Comparison of ENCODE assay signal across 23 mouse cellular contexts in the genomic region with DNA sequence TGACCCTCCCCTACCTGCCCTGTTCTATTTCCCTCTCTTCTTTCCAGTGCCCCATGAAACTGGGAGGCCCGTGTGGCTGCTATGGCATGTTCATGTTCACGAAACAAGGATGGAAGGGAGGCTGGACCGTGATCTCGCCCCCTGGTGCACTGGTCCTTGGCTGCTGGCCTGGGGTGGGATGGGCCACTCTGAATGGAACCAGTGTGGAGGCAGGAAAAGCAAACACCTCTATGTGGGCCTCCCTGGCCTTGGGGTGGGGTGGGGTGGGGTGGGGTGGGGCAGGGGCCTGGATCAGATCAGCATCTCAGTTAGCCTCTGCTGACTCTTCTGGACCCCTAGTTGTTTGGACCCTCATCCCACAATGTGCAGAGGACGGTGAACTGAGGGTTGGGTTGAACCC. TPM values are rescaled to one million over a fixed set of nuclear protein-coding genes. Genes with fewer than 3 reads are reported as not detected.
DNase-seq lines count a peak whose midpoint lies in the region; ATAC-seq and TF ChIP-seq lines count a peak whose summit lies in the region.
"Had no signal": no experiment of that assay in that cellular context is flagged by ENCODE, and none has a peak within 500 bp of the region (broad histone marks: within the 10 kb centered on the region; RNA-seq: fewer than 3 reads in every experiment).

No protein-coding gene starts in this region.

- no peak for TF ChIP-seq POLR2A in cortical plate, adult 2 months (IDR thresholded peaks at IDR 0.05; ENCODE audit: extremely low read depth, insufficient read depth, low read length)

- H3K9me3 ChIP-seq in hindbrain, embryonic 10.5 days = no peaks in the 10 kb centered on the region
- no peaks in the 10 kb centered on the region for H3K9me3 ChIP-seq in hindbrain, postnatal 0 days (ENCODE audit: low read length)
- H3K9me3 ChIP-seq in midbrain, embryonic 10.5 days (replicated peaks) = no peaks in the 10 kb centered on the region
- no peaks in the 10 kb centered on the region for H3K9me3 ChIP-seq in midbrain, postnatal 0 days (ENCODE audit: low read length)
- no peaks in the 10 kb centered on the region for H3K9me3 ChIP-seq in midbrain, embryonic 13.5 days
- no peaks in the 10 kb centered on the region for H3K9me3 ChIP-seq in kidney, embryonic 16.5 days (ENCODE audit: low read length)
- H3K9me3 ChIP-seq: forebrain, embryonic 13.5 days; heart, embryonic 10.5 days had no signal

- no peak for DNase-seq in hindbrain, embryonic 10.5 days (ENCODE audit: low spot score)
- DNase-seq in hindbrain, postnatal 0 days (ENCODE audit: low spot score) = no peak
- DNase-seq in midbrain, embryonic 10.5 days (ENCODE audit: low spot score) = no peak
- no peak for DNase-seq in midbrain, postnatal 0 days (ENCODE audit: low spot score)
- no peak for DNase-seq in left cerebral cortex, adult 9 months (ENCODE audit: low spot score in 2 of 2)
- DNase-seq: adrenal gland, postnatal 14 days; cerebellum, adult 11 months; cerebellum, adult 9-11 months; heart, postnatal 4 days; kidney, adult 18-20 months; liver, postnatal 0 days; retina, postnatal 1 day had no signal

- peak overlapping the region; percentile 100 for H3K27ac ChIP-seq in hindbrain, embryonic 10.5 days
- H3K27ac ChIP-seq in hindbrain, postnatal 0 days = no peak overlapping the region
- peak overlapping the region; percentile 100 for H3K27ac ChIP-seq in midbrain, embryonic 10.5 days (replicated peaks)
- H3K27ac ChIP-seq in midbrain, postnatal 0 days (ENCODE audit: low read depth, low read length) = no peak overlapping the region
- 0 out of 2 replicates have a peak overlapping the region, but pooled peaks have one; percentile 51 for H3K27ac ChIP-seq in cortical plate, adult 2 months (ENCODE audit: insufficient read depth, low read length)
- peak overlapping the region; percentile 66 for H3K27ac ChIP-seq in midbrain, embryonic 13.5 days
- H3K27ac ChIP-seq in kidney, embryonic 16.5 days (ENCODE audit: low read length) = no peak overlapping the region
- H3K27ac ChIP-seq: forebrain, embryonic 13.5 days; heart, embryonic 10.5 days; kidney, postnatal 0 days; macrophage had no signal

- H3K4me3 ChIP-seq in hindbrain, embryonic 10.5 days = peak overlapping the region; percentile 31
- no peak overlapping the region for H3K4me3 ChIP-seq in hindbrain, postnatal 0 days (ENCODE audit: low read length)
- peak overlapping the region; percentile 17 for H3K4me3 ChIP-seq in midbrain, embryonic 10.5 days
- no peak overlapping the region for H3K4me3 ChIP-seq in midbrain, postnatal 0 days (ENCODE audit: low read depth, low read length)
- H3K4me3 ChIP-seq in cortical plate, adult 2 months (ENCODE audit: insufficient read depth, low read length) = no peak overlapping the region
- H3K4me3 ChIP-seq in midbrain, embryonic 13.5 days (replicated peaks) = no peak overlapping the region
- no peak overlapping the region for H3K4me3 ChIP-seq in kidney, embryonic 16.5 days (ENCODE audit: low read length)
- H3K4me3 ChIP-seq: erythroblast, embryonic 14.5 days; forebrain, embryonic 13.5 days; heart, embryonic 10.5 days had no signal

- H3K4me2 ChIP-seq in hindbrain, postnatal 0 days (ENCODE audit: low read depth, low read length) = no peak overlapping the region
- no peak overlapping the region for H3K4me2 ChIP-seq in midbrain, postnatal 0 days (ENCODE audit: low read depth, low read length, poor library complexity, severe bottlenecking)
- H3K4me2 ChIP-seq in midbrain, embryonic 13.5 days (replicated peaks) = no peak overlapping the region
- H3K4me2 ChIP-seq in kidney, embryonic 16.5 days (replicated peaks; ENCODE audit: low read depth, low read length) = no peak overlapping the region
- H3K4me2 ChIP-seq: forebrain, embryonic 13.5 days had no signal

- no peak for ATAC-seq in hindbrain, postnatal 0 days
- no peak for ATAC-seq in midbrain, postnatal 0 days (ENCODE audit: low FRiP score)
- no peak for ATAC-seq in midbrain, embryonic 13.5 days
- ATAC-seq in kidney, embryonic 16.5 days (ENCODE audit: low FRiP score, low TSS enrichment) = no peak
- ATAC-seq: CD4-positive, CD25-positive, alpha-beta regulatory T cell, adult 4 months; forebrain, embryonic 13.5 days; inflammation-experienced regulatory T-cells, adult 6 months; liver, postnatal 0 days; lung, postnatal 0 days had no signal

- 40% methylated on average over 5 of the region's 5 CpGs for WGBS in hindbrain, embryonic 10.5 days
- WGBS in hindbrain, postnatal 0 days = 25% methylated on average over 5 of the region's 5 CpGs
- 41% methylated on average over 5 of the region's 5 CpGs for WGBS in midbrain, embryonic 10.5 days
- 47% methylated on average over 5 of the region's 5 CpGs for WGBS in midbrain, postnatal 0 days
- WGBS in midbrain, embryonic 13.5 days = 44% methylated on average over 5 of the region's 5 CpGs
- WGBS in kidney, embryonic 16.5 days = 70% methylated on average over 5 of the region's 5 CpGs

- peaks cover 12% of the 10 kb centered on the region; the same call in 1 of the 2 replicates for H3K27me3 ChIP-seq in hindbrain, embryonic 10.5 days (ENCODE audit: insufficient read depth, poor library complexity, severe bottlenecking)
- no peaks in the 10 kb centered on the region for H3K27me3 ChIP-seq in hindbrain, postnatal 0 days (ENCODE audit: insufficient read depth, low read length)
- peaks cover 25% of the 10 kb centered on the region for H3K27me3 ChIP-seq in midbrain, embryonic 10.5 days (ENCODE audit: low read depth, poor library complexity, severe bottlenecking)
- no peaks in the 10 kb centered on the region for H3K27me3 ChIP-seq in midbrain, postnatal 0 days (ENCODE audit: insufficient read depth, low read length)
- peaks cover 6% of the 10 kb centered on the region; the same call in 1 of the 2 replicates for H3K27me3 ChIP-seq in midbrain, embryonic 13.5 days
- peaks cover 6% of the 10 kb centered on the region; the same call in 1 of the 2 replicates for H3K27me3 ChIP-seq in kidney, embryonic 16.5 days (ENCODE audit: insufficient read depth, low read length)

- no peak overlapping the region for H3K9ac ChIP-seq in hindbrain, postnatal 0 days (replicated peaks; ENCODE audit: low read length)
- no peak overlapping the region for H3K9ac ChIP-seq in midbrain, postnatal 0 days (replicated peaks; ENCODE audit: low read length, poor library complexity, severe bottlenecking)
- H3K9ac ChIP-seq in midbrain, embryonic 13.5 days (replicated peaks) = no peak overlapping the region
- no peak overlapping the region for H3K9ac ChIP-seq in kidney, embryonic 16.5 days (replicated peaks; ENCODE audit: low read length)
- H3K9ac ChIP-seq: liver, postnatal 0 days had no signal

- peaks cover 100% of the 10 kb centered on the region for H3K4me1 ChIP-seq in hindbrain, embryonic 10.5 days (replicated peaks)
- H3K4me1 ChIP-seq in hindbrain, postnatal 0 days (ENCODE audit: insufficient read depth, low read length) = no peaks in the 10 kb centered on the region
- peaks cover 100% of the 10 kb centered on the region for H3K4me1 ChIP-seq in midbrain, embryonic 10.5 days
- no peaks in the 10 kb centered on the region for H3K4me1 ChIP-seq in midbrain, postnatal 0 days (ENCODE audit: insufficient read depth, low read length)
- no peaks in the 10 kb centered on the region for H3K4me1 ChIP-seq in cortical plate, adult 2 months (ENCODE audit: control insufficient read depth, insufficient read depth, low read length)
- H3K4me1 ChIP-seq in midbrain, embryonic 13.5 days (replicated peaks) = peaks cover 71% of the 10 kb centered on the region
- H3K4me1 ChIP-seq in kidney, embryonic 16.5 days (ENCODE audit: insufficient read depth, low read length) = peaks cover 4% of the 10 kb centered on the region; the same call in 1 of the 2 replicates

- H3K36me3 ChIP-seq in hindbrain, embryonic 10.5 days = no peaks in the 10 kb centered on the region
- no peaks in the 10 kb centered on the region for H3K36me3 ChIP-seq in hindbrain, postnatal 0 days (ENCODE audit: insufficient read depth, low read length)
- no peaks in the 10 kb centered on the region for H3K36me3 ChIP-seq in midbrain, embryonic 10.5 days
- H3K36me3 ChIP-seq in midbrain, postnatal 0 days (ENCODE audit: insufficient read depth, low read length) = no peaks in the 10 kb centered on the region
- H3K36me3 ChIP-seq in midbrain, embryonic 13.5 days = no peaks in the 10 kb centered on the region
- no peaks in the 10 kb centered on the region for H3K36me3 ChIP-seq in kidney, embryonic 16.5 days (ENCODE audit: insufficient read depth, low read length)
- H3K36me3 ChIP-seq: heart, embryonic 10.5 days had no signal

- no peak for TF ChIP-seq CTCF in hindbrain, postnatal 0 days (IDR thresholded peaks at IDR 0.05; ENCODE audit: low read depth)
- TF ChIP-seq CTCF in midbrain, postnatal 0 days (IDR thresholded peaks at IDR 0.05) = no peak
- TF ChIP-seq CTCF in cortical plate, adult 2 months (IDR thresholded peaks at IDR 0.05; ENCODE audit: extremely low read depth, insufficient read depth, low read length) = no peak

RNA-seq across cellular contexts. Expression of gene Cercam, which starts 15.2 kb away (rescaled TPM):
- 49.1 and 56.2 TPM in 2 replicates for polyA plus RNA-seq in hindbrain, embryonic 10.5 days (2016; fragmentation: Nextera tagmentation; extraction: Ambion mirVana)
- 32.5 and 37.7 TPM in 2 replicates for total RNA-seq in hindbrain, postnatal 0 days (2014; rRNA removed)
- polyA plus RNA-seq in hindbrain, postnatal 0 days (2015; fragmentation: Nextera tagmentation; extraction: Ambion mirVana) = 17.8 and 20.6 TPM in 2 replicates
- polyA plus RNA-seq in midbrain, embryonic 10.5 days (2016; fragmentation: Nextera tagmentation; extraction: Ambion mirVana) = 39.1 and 42.5 TPM in 2 replicates
- 21.4 and 28.0 TPM in 2 replicates for total RNA-seq in midbrain, postnatal 0 days (2014; rRNA removed)
- 22.8 and 26.0 TPM in 2 replicates for polyA plus RNA-seq in midbrain, postnatal 0 days (2015; fragmentation: Nextera tagmentation; extraction: Ambion mirVana)
- polyA plus RNA-seq in cortical plate, adult 2 months (2012; rRNA removed) = 18.4 and 21.0 TPM in 2 replicates
- polyA plus RNA-seq in midbrain, embryonic 13.5 days (2015; fragmentation: Nextera tagmentation; extraction: Ambion mirVana) = 14.6 and 20.7 TPM in 2 replicates
- 20.1 and 20.8 TPM in 2 replicates for polyA plus RNA-seq in kidney, embryonic 16.5 days (2015; fragmentation: Nextera tagmentation; extraction: Ambion mirVana)

RNA-seq across cellular contexts. Expression of gene Urm1, which starts 33.9 kb away (rescaled TPM):
- 23.8 and 25.0 TPM in 2 replicates for polyA plus RNA-seq in hindbrain, embryonic 10.5 days (2016; fragmentation: Nextera tagmentation; extraction: Ambion mirVana)
- total RNA-seq in hindbrain, postnatal 0 days (2014; rRNA removed) = 46.1 and 70.7 TPM in 2 replicates
- 28.7 and 29.3 TPM in 2 replicates for polyA plus RNA-seq in hindbrain, postnatal 0 days (2015; fragmentation: Nextera tagmentation; extraction: Ambion mirVana)
- 22.3 TPM in 2 replicates for polyA plus RNA-seq in midbrain, embryonic 10.5 days (2016; fragmentation: Nextera tagmentation; extraction: Ambion mirVana)
- 66.9 and 73.5 TPM in 2 replicates for total RNA-seq in midbrain, postnatal 0 days (2014; rRNA removed)
- polyA plus RNA-seq in midbrain, postnatal 0 days (2015; fragmentation: Nextera tagmentation; extraction: Ambion mirVana) = 30.7 and 32.6 TPM in 2 replicates
- 68.6 and 75.0 TPM in 2 replicates for polyA plus RNA-seq in cortical plate, adult 2 months (2012; rRNA removed)
- polyA plus RNA-seq in midbrain, embryonic 13.5 days (2015; fragmentation: Nextera tagmentation; extraction: Ambion mirVana) = 21.4 and 23.1 TPM in 2 replicates
- 27.5 and 31.1 TPM in 2 replicates for polyA plus RNA-seq in kidney, embryonic 16.5 days (2015; fragmentation: Nextera tagmentation; extraction: Ambion mirVana)

RNA-seq across cellular contexts. Expression of gene Odf2, which starts 35.3 kb away (rescaled TPM):
- 111 and 114 TPM in 2 replicates for polyA plus RNA-seq in hindbrain, embryonic 10.5 days (2016; fragmentation: Nextera tagmentation; extraction: Ambion mirVana)
- total RNA-seq in hindbrain, postnatal 0 days (2014; rRNA removed) = 73.1 and 81.7 TPM in 2 replicates
- 78.2 and 88.3 TPM in 2 replicates for polyA plus RNA-seq in hindbrain, postnatal 0 days (2015; fragmentation: Nextera tagmentation; extraction: Ambion mirVana)
- 116 and 133 TPM in 2 replicates for polyA plus RNA-seq in midbrain, embryonic 10.5 days (2016; fragmentation: Nextera tagmentation; extraction: Ambion mirVana)
- total RNA-seq in midbrain, postnatal 0 days (2014; rRNA removed) = 77.0 and 102 TPM in 2 replicates
- polyA plus RNA-seq in midbrain, postnatal 0 days (2015; fragmentation: Nextera tagmentation; extraction: Ambion mirVana) = 72.0 and 90.9 TPM in 2 replicates
- polyA plus RNA-seq in cortical plate, adult 2 months (2012; rRNA removed) = 172 and 188 TPM in 2 replicates
- 74.4 and 76.0 TPM in 2 replicates for polyA plus RNA-seq in midbrain, embryonic 13.5 days (2015; fragmentation: Nextera tagmentation; extraction: Ambion mirVana)
- polyA plus RNA-seq in kidney, embryonic 16.5 days (2015; fragmentation: Nextera tagmentation; extraction: Ambion mirVana) = 57.7 and 76.5 TPM in 2 replicates

RNA-seq across cellular contexts. Expression of gene Slc27a4, which starts 51.3 kb away (rescaled TPM):
- polyA plus RNA-seq in hindbrain, embryonic 10.5 days (2016; fragmentation: Nextera tagmentation; extraction: Ambion mirVana) = 18.3 and 24.7 TPM in 2 replicates
- total RNA-seq in hindbrain, postnatal 0 days (2014; rRNA removed) = 139 TPM in 2 replicates
- polyA plus RNA-seq in hindbrain, postnatal 0 days (2015; fragmentation: Nextera tagmentation; extraction: Ambion mirVana) = 43.4 and 46.4 TPM in 2 replicates
- 16.9 and 18.1 TPM in 2 replicates for polyA plus RNA-seq in midbrain, embryonic 10.5 days (2016; fragmentation: Nextera tagmentation; extraction: Ambion mirVana)
- total RNA-seq in midbrain, postnatal 0 days (2014; rRNA removed) = 111 and 128 TPM in 2 replicates
- 48.5 and 50.2 TPM in 2 replicates for polyA plus RNA-seq in midbrain, postnatal 0 days (2015; fragmentation: Nextera tagmentation; extraction: Ambion mirVana)
- polyA plus RNA-seq in cortical plate, adult 2 months (2012; rRNA removed) = 74.2 and 77.1 TPM in 2 replicates
- polyA plus RNA-seq in midbrain, embryonic 13.5 days (2015; fragmentation: Nextera tagmentation; extraction: Ambion mirVana) = 29.5 and 32.5 TPM in 2 replicates
- polyA plus RNA-seq in kidney, embryonic 16.5 days (2015; fragmentation: Nextera tagmentation; extraction: Ambion mirVana) = 16.5 and 17.7 TPM in 2 replicates

Comparison
In these comparisons a context has a peak if more than half of its experiments do, and no peak if none do; other contexts are left out.
1. H3K27ac ChIP-seq: peak in hindbrain, embryonic 10.5 days (single experiment), midbrain, embryonic 10.5 days (single experiment), cortical plate, adult 2 months (single experiment) and midbrain, embryonic 13.5 days (single experiment); none in hindbrain, postnatal 0 days (single experiment), midbrain, postnatal 0 days (single experiment) and kidney, embryonic 16.5 days (single experiment).
2. H3K4me3 ChIP-seq: peak in hindbrain, embryonic 10.5 days (single experiment) and midbrain, embryonic 10.5 days (single experiment); none in hindbrain, postnatal 0 days (single experiment), midbrain, postnatal 0 days (single experiment), cortical plate, adult 2 months (single experiment), midbrain, embryonic 13.5 days (single experiment) and kidney, embryonic 16.5 days (single experiment).